Mouse (Mus musculus): ENCODE results near the gene Gins1. TPM values are rescaled to one million over a fixed set of nuclear protein-coding genes. Genes with fewer than 3 reads are reported as not detected.
"Not testable (repeated sequence)": the region's sequence is repeated elsewhere in the genome, so short reads cannot be mapped to it uniquely, and the experiment has no call there.

The Gins1 gene
- polyA plus RNA-seq, 1 experiment from 2014 or later = 34.8 TPM

- Histone ChIP-seq H3K36me3 (ENCODE audit: control insufficient read depth, insufficient read depth, low read length) (peaks cover 9% of the 10 kb centered on the region), H3K9me3 (ENCODE audit: control insufficient read depth, low read length) (no peaks in the 10 kb centered on the region), H3K27ac (ENCODE audit: low read length) (no peak overlapping the region), H3K9ac (ENCODE audit: low read length) (no peak overlapping the region), H3K4me2 (ENCODE audit: low read depth, low read length) (no peak overlapping the region), H3K4me3 (ENCODE audit: low read length) (no peak overlapping the region), H3K4me1 (replicated peaks; ENCODE audit: control insufficient read depth, insufficient read depth, low read length) (no peaks in the 10 kb centered on the region), H3K27me3 (ENCODE audit: control insufficient read depth, insufficient read depth, low read depth, low read length) (no peaks in the 10 kb centered on the region)
- 83% methylated on average over 4 of the region's 4 CpGs for WGBS
- ATAC-seq (ENCODE audit: low read depth) = no peak
Measured at GRCm38 (mm10) chr2:150922165-150922564, 17.0 kb downstream of the Gins1 start.

GRCm38 (mm10) chr2:150923026-150923425 is 17.8 kb downstream of the Gins1 start:
- Histone ChIP-seq H3K27me3 (ENCODE audit: control insufficient read depth, insufficient read depth, low read depth, low read length) (no peaks in the 10 kb centered on the region), H3K9me3 (ENCODE audit: control insufficient read depth, low read length) (no peaks in the 10 kb centered on the region), H3K4me1 (replicated peaks; ENCODE audit: control insufficient read depth, insufficient read depth, low read length) (no peaks in the 10 kb centered on the region), H3K27ac (ENCODE audit: low read length) (no peak overlapping the region), H3K36me3 (ENCODE audit: control insufficient read depth, insufficient read depth, low read length) (peaks cover 5% of the 10 kb centered on the region), H3K4me3 (ENCODE audit: low read length) (no peak overlapping the region), H3K9ac (ENCODE audit: low read length) (no peak overlapping the region), H3K4me2 (ENCODE audit: low read depth, low read length) (no peak overlapping the region)
- WGBS = 87% methylated on average over 3 of the region's 3 CpGs
- no peak for ATAC-seq (ENCODE audit: low read depth)

DNA sequence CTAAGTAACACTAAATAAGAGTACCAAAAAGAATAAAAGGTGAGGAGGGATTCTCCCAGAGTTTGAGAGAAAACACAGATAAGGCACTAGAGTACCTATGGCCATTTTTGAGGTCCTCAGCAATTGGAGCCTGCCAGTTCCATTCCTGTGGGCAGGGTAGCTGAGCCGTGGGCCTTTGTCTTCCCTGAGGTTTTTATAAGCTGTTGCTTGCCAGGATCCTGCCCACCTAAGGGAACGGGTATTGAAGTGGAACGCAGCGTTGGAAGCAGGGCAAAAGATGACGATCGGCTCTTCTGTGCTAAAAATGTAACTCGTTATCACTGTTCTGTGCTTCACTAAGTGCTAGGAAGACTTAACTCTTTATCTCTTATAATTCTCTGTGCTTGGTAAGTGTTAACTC is 18.3 kb downstream of the Gins1 start:
- 80% methylated on average over 7 of the region's 7 CpGs for WGBS
- Histone ChIP-seq H3K27ac (ENCODE audit: low read length) (no peak overlapping the region), H3K4me2 (ENCODE audit: low read depth, low read length) (no peak overlapping the region), H3K27me3 (ENCODE audit: control insufficient read depth, insufficient read depth, low read depth, low read length) (no peaks in the 10 kb centered on the region), H3K4me1 (replicated peaks; ENCODE audit: control insufficient read depth, insufficient read depth, low read length) (no peaks in the 10 kb centered on the region), H3K4me3 (ENCODE audit: low read length) (no peak overlapping the region), H3K9ac (ENCODE audit: low read length) (no peak overlapping the region), H3K36me3 (ENCODE audit: control insufficient read depth, insufficient read depth, low read length) (peaks cover 2% of the 10 kb centered on the region), H3K9me3 (ENCODE audit: control insufficient read depth, low read length) (no peaks in the 10 kb centered on the region)
- no peak for ATAC-seq (ENCODE audit: low read depth)

GRCm38 (mm10) chr2:150927038-150927720 is 22.0 kb downstream of the Gins1 start:
- WGBS = 90% methylated on average over 11 of the region's 11 CpGs
- Histone ChIP-seq H3K36me3 (ENCODE audit: control insufficient read depth, insufficient read depth, low read length) (peaks cover 4% of the 10 kb centered on the region), H3K4me2 (ENCODE audit: low read depth, low read length) (no peak overlapping the region), H3K27ac (ENCODE audit: low read length) (no peak overlapping the region), H3K9me3 (ENCODE audit: control insufficient read depth, low read length) (no peaks in the 10 kb centered on the region), H3K27me3 (ENCODE audit: control insufficient read depth, insufficient read depth, low read depth, low read length) (no peaks in the 10 kb centered on the region), H3K4me3 (ENCODE audit: low read length) (no peak overlapping the region), H3K4me1 (replicated peaks; ENCODE audit: control insufficient read depth, insufficient read depth, low read length) (no peaks in the 10 kb centered on the region), H3K9ac (ENCODE audit: low read length) (no peak overlapping the region)
- ATAC-seq (ENCODE audit: low read depth) = no peak

DNA sequence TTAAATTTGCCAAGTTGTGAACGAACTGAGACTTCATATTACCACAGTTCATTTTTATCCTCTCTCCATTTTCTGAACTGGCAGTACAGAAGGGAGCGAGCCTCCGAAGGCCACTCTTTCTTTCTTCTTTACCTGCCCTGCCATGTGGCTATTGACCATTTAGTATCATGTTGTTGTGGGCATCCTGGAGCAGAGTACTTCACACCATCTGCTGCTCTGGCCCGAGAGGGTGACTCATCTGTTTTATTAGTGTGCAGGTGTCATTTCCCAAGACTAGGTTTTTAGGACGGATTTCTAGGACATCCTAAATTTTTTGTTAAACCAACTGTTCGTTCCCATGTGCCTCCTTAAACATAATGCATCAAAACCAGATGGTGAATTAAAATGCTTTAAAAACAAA is 24.0 kb downstream of the Gins1 start:
- no peaks in the 10 kb centered on the region for H3K4me1 ChIP-seq (replicated peaks; ENCODE audit: control insufficient read depth, insufficient read depth, low read length)
- H3K9ac ChIP-seq (ENCODE audit: low read length) = no peak overlapping the region
- no peak for ATAC-seq (ENCODE audit: low read depth)
- no peak overlapping the region for H3K4me3 ChIP-seq (ENCODE audit: low read length)
- no peaks in the 10 kb centered on the region for H3K9me3 ChIP-seq (ENCODE audit: control insufficient read depth, low read length)
- H3K36me3 ChIP-seq (ENCODE audit: control insufficient read depth, insufficient read depth, low read length) = peaks cover 4% of the 10 kb centered on the region
- no peak overlapping the region for H3K27ac ChIP-seq (ENCODE audit: low read length)
- 87% methylated on average over 6 of the region's 6 CpGs for WGBS
- H3K27me3 ChIP-seq (ENCODE audit: control insufficient read depth, insufficient read depth, low read depth, low read length) = no peaks in the 10 kb centered on the region
- H3K4me2 ChIP-seq (ENCODE audit: low read depth, low read length) = no peak overlapping the region

GRCm38 (mm10) chr2:150930806-150931205 is 25.6 kb downstream of the Gins1 start:
- 65% methylated on average over 3 of the region's 3 CpGs for WGBS
- no peak for ATAC-seq (ENCODE audit: low read depth)
- H3K27ac ChIP-seq (ENCODE audit: low read length) = no peak overlapping the region
- no peak overlapping the region for H3K4me2 ChIP-seq (ENCODE audit: low read depth, low read length)
- no peak overlapping the region for H3K4me3 ChIP-seq (ENCODE audit: low read length)
- no peaks in the 10 kb centered on the region for H3K4me1 ChIP-seq (replicated peaks; ENCODE audit: control insufficient read depth, insufficient read depth, low read length)
- H3K9ac ChIP-seq (ENCODE audit: low read length) = no peak overlapping the region
- no peaks in the 10 kb centered on the region for H3K27me3 ChIP-seq (ENCODE audit: control insufficient read depth, insufficient read depth, low read depth, low read length)
- H3K9me3 ChIP-seq (ENCODE audit: control insufficient read depth, low read length) = no peaks in the 10 kb centered on the region
- peaks cover 4% of the 10 kb centered on the region; the same call in 1 of the 2 replicates for H3K36me3 ChIP-seq (ENCODE audit: control insufficient read depth, insufficient read depth, low read length)

DNA sequence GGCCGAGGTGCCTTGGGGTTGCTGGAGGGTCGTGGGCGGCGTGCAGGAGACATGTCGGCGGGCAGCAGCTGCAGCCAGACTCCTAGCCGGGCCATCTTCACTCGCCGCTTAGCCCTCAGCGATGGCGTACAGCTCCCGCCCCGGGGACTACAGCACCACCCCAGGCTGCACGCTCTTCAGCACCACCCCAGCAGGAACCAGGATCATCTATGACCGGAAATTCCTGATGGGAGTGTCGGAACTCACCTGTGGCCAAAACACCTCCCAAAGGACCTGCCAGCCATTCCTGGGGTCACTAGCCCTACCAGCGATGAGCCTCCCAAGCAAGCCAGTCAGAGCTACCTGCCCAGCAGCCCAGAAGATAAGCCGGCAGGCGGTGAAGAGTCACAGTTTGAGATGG is 28.3 kb downstream of the Gins1 start:
- H3K9ac ChIP-seq (ENCODE audit: low read length) = no peak overlapping the region
- no peak for ATAC-seq (ENCODE audit: low read depth)
- H3K27me3 ChIP-seq (ENCODE audit: control insufficient read depth, insufficient read depth, low read depth, low read length) = no peaks in the 10 kb centered on the region
- no peak overlapping the region for H3K4me3 ChIP-seq (ENCODE audit: low read length)
- H3K4me1 ChIP-seq (replicated peaks; ENCODE audit: control insufficient read depth, insufficient read depth, low read length) = no peaks in the 10 kb centered on the region
- no peak overlapping the region for H3K4me2 ChIP-seq (ENCODE audit: low read depth, low read length)
- 78% methylated on average over 19 of the region's 19 CpGs for WGBS
- H3K27ac ChIP-seq (ENCODE audit: low read length) = no peak overlapping the region
- H3K36me3 ChIP-seq (ENCODE audit: control insufficient read depth, insufficient read depth, low read length) = peaks cover 8% of the 10 kb centered on the region; the same call in 1 of the 2 replicates
- no peaks in the 10 kb centered on the region for H3K9me3 ChIP-seq (ENCODE audit: control insufficient read depth, low read length)

GRCm38 (mm10) chr2:150934659-150935058 is 29.5 kb downstream of the Gins1 start:
- no peaks in the 10 kb centered on the region for H3K4me1 ChIP-seq (replicated peaks; ENCODE audit: control insufficient read depth, insufficient read depth, low read length)
- H3K4me3 ChIP-seq (ENCODE audit: low read length) = no peak overlapping the region
- H3K27me3 ChIP-seq (ENCODE audit: control insufficient read depth, insufficient read depth, low read depth, low read length) = no peaks in the 10 kb centered on the region
- no peak for ATAC-seq (ENCODE audit: low read depth)
- no peak overlapping the region for H3K9ac ChIP-seq (ENCODE audit: low read length)
- peaks cover 8% of the 10 kb centered on the region; the same call in 1 of the 2 replicates for H3K36me3 ChIP-seq (ENCODE audit: control insufficient read depth, insufficient read depth, low read length)
- no peak overlapping the region for H3K27ac ChIP-seq (ENCODE audit: low read length)
- H3K4me2 ChIP-seq (ENCODE audit: low read depth, low read length) = no peak overlapping the region
- H3K9me3 ChIP-seq (ENCODE audit: control insufficient read depth, low read length) = no peaks in the 10 kb centered on the region
- 92% methylated on average over 4 of the region's 4 CpGs for WGBS

- Histone ChIP-seq H3K27me3 (ENCODE audit: control insufficient read depth, insufficient read depth, low read depth, low read length) (no peaks in the 10 kb centered on the region), H3K4me2 (ENCODE audit: low read depth, low read length) (no peak overlapping the region), H3K4me1 (replicated peaks; ENCODE audit: control insufficient read depth, insufficient read depth, low read length) (no peaks in the 10 kb centered on the region), H3K9me3 (ENCODE audit: control insufficient read depth, low read length) (no peaks in the 10 kb centered on the region), H3K27ac (ENCODE audit: low read length) (no peak overlapping the region), H3K4me3 (ENCODE audit: low read length) (no peak overlapping the region), H3K9ac (ENCODE audit: low read length) (no peak overlapping the region), H3K36me3 (ENCODE audit: control insufficient read depth, insufficient read depth, low read length) (peaks cover 4% of the 10 kb centered on the region; the same call in 1 of the 2 replicates)
- ATAC-seq (ENCODE audit: low read depth) = no peak
- 86% methylated on average over 5 of the region's 5 CpGs for WGBS
Measured at GRCm38 (mm10) chr2:150944017-150944416, 38.8 kb downstream of the Gins1 start.

- not testable (repeated sequence) for H3K4me3 ChIP-seq (ENCODE audit: low read length); H3K27ac ChIP-seq (ENCODE audit: low read length); ATAC-seq (ENCODE audit: low read depth); H3K36me3 ChIP-seq (ENCODE audit: control insufficient read depth, insufficient read depth, low read length); H3K9me3 ChIP-seq (ENCODE audit: control insufficient read depth, low read length); H3K27me3 ChIP-seq (ENCODE audit: control insufficient read depth, insufficient read depth, low read depth, low read length); H3K4me2 ChIP-seq (ENCODE audit: low read depth, low read length); H3K4me1 ChIP-seq (replicated peaks; ENCODE audit: control insufficient read depth, insufficient read depth, low read length); H3K9ac ChIP-seq (ENCODE audit: low read length)
- 91% methylated on average over 5 of the region's 5 CpGs for WGBS
Measured at GRCm38 (mm10) chr2:150947341-150947740, 42.1 kb downstream of the Gins1 start.
